Mouse (Mus musculus): Measurements from ENCODE around the gene Igfbpl1. TPM values are rescaled to one million over a fixed set of nuclear protein-coding genes. Genes with fewer than 3 reads are reported as not detected.

Igfbpl1 gene
- polyA plus RNA-seq, 1 experiment from 2014 or later, result 63.3 TPM

DNA sequence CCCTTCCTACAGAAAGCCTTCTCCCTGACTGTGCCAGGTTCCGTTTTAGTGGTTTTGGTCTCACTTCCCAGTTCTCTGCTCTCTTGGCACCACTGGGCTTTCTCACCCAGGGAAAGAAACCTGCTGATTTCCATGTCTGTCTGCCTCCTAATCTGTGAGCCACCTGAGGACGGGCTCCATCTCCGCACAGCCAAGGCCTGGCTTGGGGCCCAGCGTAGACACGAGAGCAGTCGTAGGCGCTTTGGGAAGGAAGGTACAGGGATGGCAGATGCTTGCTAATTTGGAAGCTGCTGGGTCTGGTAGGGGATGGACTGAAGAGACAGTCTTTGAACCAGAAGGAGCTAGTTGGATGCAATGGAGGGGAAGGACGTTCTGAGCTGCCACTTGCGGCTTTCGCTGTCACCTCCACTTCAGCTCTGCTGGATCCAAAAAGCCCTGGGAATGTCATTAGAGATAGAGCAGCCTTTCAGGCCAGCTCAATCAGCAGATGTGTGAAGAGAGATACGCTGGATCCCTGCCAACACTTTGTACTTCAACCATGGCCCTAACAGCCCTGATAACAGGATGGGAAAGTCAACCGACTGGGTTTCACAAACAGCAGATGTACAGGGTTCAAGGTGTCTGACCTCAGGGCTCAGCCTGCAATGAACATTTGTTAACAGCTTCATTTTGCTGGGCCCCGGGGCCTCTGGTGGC is 37.3 kb downstream of the Igfbpl1 start:
- Histone ChIP-seq H3K4me3 (no peak overlapping the region), H3K4me2 (replicated peaks) (no peak overlapping the region), H3K27me3 (0 out of 2 replicates have a peak, but pooled peaks cover 14% of the 10 kb centered on the region), H3K9me3 (no peaks in the 10 kb centered on the region), H3K9ac (replicated peaks) (no peak overlapping the region), H3K27ac (replicated peaks) (no peak overlapping the region), H3K4me1 (peaks cover 8% of the 10 kb centered on the region; the same call in 1 of the 2 replicates), H3K36me3 (no peaks in the 10 kb centered on the region)
- 71% methylated on average over 13 of the region's 13 CpGs for WGBS
- ATAC-seq (ENCODE audit: low FRiP score, low read depth), result no peak

- 86% methylated on average over 13 of the region's 13 CpGs for WGBS
- Histone ChIP-seq H3K27me3 (peaks cover 22% of the 10 kb centered on the region; the same call in 1 of the 2 replicates), H3K27ac (replicated peaks) (no peak overlapping the region), H3K4me3 (no peak overlapping the region), H3K9me3 (no peaks in the 10 kb centered on the region), H3K9ac (replicated peaks) (no peak overlapping the region), H3K4me2 (replicated peaks) (no peak overlapping the region), H3K4me1 (peaks cover 8% of the 10 kb centered on the region; the same call in 1 of the 2 replicates), H3K36me3 (no peaks in the 10 kb centered on the region)
- no peak for ATAC-seq (ENCODE audit: low FRiP score, low read depth)
Measured at GRCm38 (mm10) chr4:45788446-45789081, 38.2 kb downstream of the Igfbpl1 start.

- Histone ChIP-seq H3K4me3 (no peak overlapping the region), H3K4me2 (replicated peaks) (no peak overlapping the region), H3K9ac (replicated peaks) (no peak overlapping the region), H3K27ac (replicated peaks) (no peak overlapping the region), H3K36me3 (no peaks in the 10 kb centered on the region), H3K9me3 (no peaks in the 10 kb centered on the region), H3K27me3 (peaks cover 23% of the 10 kb centered on the region; the same call in 1 of the 2 replicates), H3K4me1 (peaks cover 8% of the 10 kb centered on the region; the same call in 1 of the 2 replicates)
- no peak for ATAC-seq (ENCODE audit: low FRiP score, low read depth)
- 59% methylated on average over 4 of the region's 4 CpGs for WGBS
Measured at GRCm38 (mm10) chr4:45786674-45787073, 40.0 kb downstream of the Igfbpl1 start.

DNA sequence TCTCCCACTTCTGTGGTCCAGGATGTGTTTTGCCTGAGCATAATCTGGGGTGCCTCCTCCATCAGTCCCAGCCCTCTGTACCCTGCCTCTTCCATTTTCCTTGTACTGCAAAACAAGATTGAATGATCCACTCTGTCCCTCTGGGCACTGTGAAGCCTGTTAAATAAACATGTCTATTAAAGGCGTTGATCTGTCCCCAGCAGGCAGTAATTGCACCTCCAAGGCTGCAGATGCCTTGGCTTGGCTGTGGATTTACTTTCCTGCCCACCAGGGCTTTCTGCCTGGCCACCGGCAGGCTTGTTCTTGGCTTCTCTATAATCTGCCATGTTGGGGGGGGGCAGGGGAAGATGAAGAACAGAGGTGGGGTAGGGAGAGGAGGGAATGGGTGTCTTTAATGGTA is 40.8 kb downstream of the Igfbpl1 start:
- H3K4me3 ChIP-seq, result no peak overlapping the region
- peaks cover 8% of the 10 kb centered on the region; the same call in 1 of the 2 replicates for H3K4me1 ChIP-seq
- 21% methylated on average over 2 of the region's 2 CpGs for WGBS
- ATAC-seq (ENCODE audit: low FRiP score, low read depth), result no peak
- no peaks in the 10 kb centered on the region for H3K36me3 ChIP-seq
- no peaks in the 10 kb centered on the region for H3K9me3 ChIP-seq
- no peak overlapping the region for H3K9ac ChIP-seq (replicated peaks)
- no peak overlapping the region for H3K4me2 ChIP-seq (replicated peaks)
- H3K27me3 ChIP-seq, result peaks cover 23% of the 10 kb centered on the region; the same call in 1 of the 2 replicates
- H3K27ac ChIP-seq (replicated peaks), result no peak overlapping the region; the same call in 1 of the 2 replicates

- Histone ChIP-seq H3K36me3 (no peaks in the 10 kb centered on the region), H3K27me3 (peaks cover 25% of the 10 kb centered on the region; the same call in 1 of the 2 replicates), H3K27ac (replicated peaks) (no peak overlapping the region), H3K4me1 (no peaks in the 10 kb centered on the region), H3K9me3 (no peaks in the 10 kb centered on the region), H3K4me3 (no peak overlapping the region), H3K9ac (replicated peaks) (no peak overlapping the region), H3K4me2 (replicated peaks) (no peak overlapping the region)
- WGBS, result 78% methylated on average over 1 of the region's 1 CpGs
- no peak for ATAC-seq (ENCODE audit: low FRiP score, low read depth)
Measured at GRCm38 (mm10) chr4:45783671-45784070, 43.1 kb downstream of the Igfbpl1 start.

- no peak overlapping the region for H3K4me3 ChIP-seq
- peaks cover 51% of the 10 kb centered on the region for H3K4me1 ChIP-seq
- H3K4me2 ChIP-seq (replicated peaks), result peak overlapping the region; percentile 25; the same call in 1 of the 2 replicates
- H3K27me3 ChIP-seq, result peaks cover 77% of the 10 kb centered on the region
- no peaks in the 10 kb centered on the region for H3K36me3 ChIP-seq
- whole genome bisulfite sequencing, result 5% methylated on average over 5 of the region's 5 CpGs
- H3K9me3 ChIP-seq, result no peaks in the 10 kb centered on the region
- peak; percentile 64; the same call in 1 of the 2 replicates for ATAC-seq (ENCODE audit: low FRiP score, low read depth)
- H3K27ac ChIP-seq (replicated peaks), result 0 out of 2 replicates have a peak overlapping the region, but pooled peaks have one; percentile 10
- H3K9ac ChIP-seq (replicated peaks), result no peak overlapping the region
Measured at GRCm38 (mm10) chr4:45771619-45772018, 55.1 kb downstream of the Igfbpl1 start.

DNA sequence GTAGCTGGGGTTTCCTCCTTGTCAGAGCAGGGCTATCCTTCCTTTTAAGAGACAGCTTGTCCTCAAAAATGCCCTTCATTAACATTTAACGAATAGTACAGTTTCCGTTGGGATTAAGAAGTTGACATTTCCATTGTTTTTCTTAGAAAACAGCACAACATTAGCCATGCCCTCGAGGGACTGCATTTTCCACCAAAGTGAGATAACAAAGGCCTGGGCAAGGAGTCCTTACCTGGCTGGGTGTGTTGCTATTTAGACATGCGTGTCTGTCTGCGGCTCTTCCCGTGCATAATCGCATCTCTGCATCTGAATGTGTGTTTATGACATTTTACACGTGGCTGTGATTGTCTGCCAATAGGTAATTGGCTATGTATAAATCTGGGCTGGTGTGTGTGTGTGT is 55.5 kb downstream of the Igfbpl1 start:
- no peak overlapping the region for H3K4me3 ChIP-seq
- peaks cover 56% of the 10 kb centered on the region for H3K4me1 ChIP-seq
- H3K9me3 ChIP-seq, result no peaks in the 10 kb centered on the region
- no peak overlapping the region for H3K9ac ChIP-seq (replicated peaks)
- H3K27ac ChIP-seq (replicated peaks), result 0 out of 2 replicates have a peak overlapping the region, but pooled peaks have one; percentile 10
- ATAC-seq (ENCODE audit: low FRiP score, low read depth), result peak; percentile 10; the same call in 1 of the 2 replicates
- H3K27me3 ChIP-seq, result peaks cover 81% of the 10 kb centered on the region
- H3K36me3 ChIP-seq, result no peaks in the 10 kb centered on the region
- H3K4me2 ChIP-seq (replicated peaks), result peak overlapping the region; percentile 25
- 8% methylated on average over 8 of the region's 8 CpGs for WGBS

- Histone ChIP-seq H3K36me3 (no peaks in the 10 kb centered on the region), H3K4me2 (replicated peaks) (peak overlapping the region; percentile 25), H3K27me3 (peaks cover 82% of the 10 kb centered on the region), H3K4me3 (no peak overlapping the region), H3K9me3 (no peaks in the 10 kb centered on the region), H3K9ac (replicated peaks) (no peak overlapping the region; the same call in 1 of the 2 replicates), H3K4me1 (peaks cover 61% of the 10 kb centered on the region), H3K27ac (replicated peaks) (peak overlapping the region; percentile 63)
- 0 out of 2 replicates have a peak, but pooled peaks have one; percentile 39 for ATAC-seq (ENCODE audit: low FRiP score, low read depth)
- 5% methylated on average over 4 of the region's 4 CpGs for WGBS
Measured at GRCm38 (mm10) chr4:45770638-45771033, 56.1 kb downstream of the Igfbpl1 start.

DNA sequence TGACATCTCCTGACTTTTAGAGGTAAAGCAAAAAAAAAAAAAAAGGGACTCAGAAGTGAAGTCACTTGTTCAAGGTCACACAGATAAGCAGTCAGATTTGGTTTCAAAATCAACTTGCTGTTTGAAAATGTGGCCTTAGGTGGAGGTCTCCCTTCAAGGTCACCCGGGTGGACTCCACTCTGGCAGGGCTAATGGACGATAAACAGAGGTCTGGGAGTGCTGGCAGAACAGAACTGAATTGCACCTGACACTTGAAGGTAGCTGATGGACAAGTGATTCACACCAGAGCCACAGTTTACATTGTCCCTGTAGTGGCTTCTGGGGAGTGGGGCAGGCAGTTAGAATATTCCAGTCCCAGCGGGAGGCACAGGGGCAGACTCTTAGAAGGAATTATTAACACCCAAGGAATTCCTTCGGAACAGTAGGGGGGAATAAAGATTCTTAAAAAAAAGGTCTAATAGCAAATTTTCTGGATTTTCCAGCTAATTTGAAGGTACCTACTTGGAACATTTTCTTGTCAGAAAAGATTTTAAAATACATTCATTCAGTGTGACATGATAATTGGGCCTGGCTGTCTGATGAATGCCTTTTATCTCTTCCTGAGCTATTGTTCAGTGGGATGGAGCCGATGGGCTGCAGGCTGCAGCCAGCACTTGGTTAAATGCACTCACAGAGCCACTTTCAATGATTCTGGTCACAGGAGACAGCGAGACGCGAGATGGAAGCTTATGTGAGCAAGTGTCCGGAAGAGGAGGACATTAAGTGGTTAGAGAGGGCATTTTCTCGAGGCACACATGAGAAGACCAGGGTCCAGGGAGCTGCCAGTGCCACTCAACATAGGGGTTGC is 56.7 kb downstream of the Igfbpl1 start:
- no peak for ATAC-seq (ENCODE audit: low FRiP score, low read depth)
- Histone ChIP-seq H3K9me3 (no peaks in the 10 kb centered on the region), H3K27me3 (peaks cover 82% of the 10 kb centered on the region), H3K4me1 (peaks cover 67% of the 10 kb centered on the region), H3K36me3 (no peaks in the 10 kb centered on the region), H3K9ac (replicated peaks) (no peak overlapping the region; the same call in 1 of the 2 replicates), H3K4me3 (no peak overlapping the region), H3K4me2 (replicated peaks) (peak overlapping the region; percentile 25), H3K27ac (replicated peaks) (peak overlapping the region; percentile 63)
- 6% methylated on average over 10 of the region's 10 CpGs for WGBS

- H3K4me1 ChIP-seq, result peaks cover 76% of the 10 kb centered on the region
- ATAC-seq (ENCODE audit: low FRiP score, low read depth), result no peak
- WGBS, result 38% methylated on average over 10 of the region's 10 CpGs
Measured at GRCm38 (mm10) chr4:45769141-45769540, 57.6 kb downstream of the Igfbpl1 start.

DNA sequence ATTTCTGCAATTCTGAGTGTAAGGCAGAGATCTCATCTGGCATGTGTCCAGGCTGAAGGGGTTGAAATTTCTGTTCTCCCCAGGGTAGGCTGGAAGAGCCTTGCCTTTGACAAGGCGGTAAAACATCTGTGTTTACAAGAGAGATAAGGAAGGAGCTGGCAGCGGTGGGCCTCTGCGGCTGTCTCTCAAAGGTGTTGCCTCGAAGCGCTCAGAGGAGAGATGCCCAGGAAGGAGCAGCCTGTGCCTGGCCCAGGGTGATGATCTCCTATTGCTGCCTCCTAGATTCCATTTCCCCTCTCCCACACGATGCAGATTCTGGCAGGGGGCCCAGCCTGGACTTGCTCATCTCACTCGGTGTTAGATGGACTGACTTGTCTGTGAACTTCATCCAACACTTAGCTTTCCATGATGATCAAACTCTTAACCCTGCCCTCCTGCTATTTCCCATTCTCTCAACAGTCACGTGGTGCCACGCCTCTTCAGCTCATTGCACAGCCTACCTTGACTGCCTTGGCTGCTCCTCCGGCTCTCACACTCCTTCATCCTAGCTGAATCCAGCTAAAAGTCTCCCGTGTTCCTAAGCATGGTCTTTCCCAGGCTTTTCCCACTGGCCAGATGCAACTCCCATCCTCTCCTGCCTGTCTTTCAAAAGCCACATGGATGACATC is 58.7 kb downstream of the Igfbpl1 start:
- Histone ChIP-seq H3K36me3 (no peaks in the 10 kb centered on the region), H3K9ac (replicated peaks) (no peak overlapping the region), H3K4me1 (peaks cover 87% of the 10 kb centered on the region), H3K27ac (replicated peaks) (no peak overlapping the region), H3K27me3 (peaks cover 90% of the 10 kb centered on the region), H3K9me3 (no peaks in the 10 kb centered on the region), H3K4me3 (no peak overlapping the region), H3K4me2 (replicated peaks) (no peak overlapping the region)
- no peak for ATAC-seq (ENCODE audit: low FRiP score, low read depth)
- 59% methylated on average over 11 of the region's 11 CpGs for WGBS

More at GRCm38 (mm10) chr4:45769141-45769540, 57.6 kb downstream of the Igfbpl1 start:
- no peak overlapping the region for H3K4me2 ChIP-seq (replicated peaks)
- H3K36me3 ChIP-seq, result no peaks in the 10 kb centered on the region
- H3K27me3 ChIP-seq, result peaks cover 88% of the 10 kb centered on the region
- no peak overlapping the region for H3K27ac ChIP-seq (replicated peaks)
- no peaks in the 10 kb centered on the region for H3K9me3 ChIP-seq
- no peak overlapping the region for H3K9ac ChIP-seq (replicated peaks)
- no peak overlapping the region for H3K4me3 ChIP-seq

Data from midbrain, embryonic 12.5 days (tissue).